Mouse (Mus musculus): ENCODE measurements around the gene Mta2. TPM values are rescaled to one million over a fixed set of nuclear protein-coding genes. Genes with fewer than 3 reads are reported as not detected.

The Mta2 gene
- total and polyA plus RNA-seq, 3 experiments = 116 to 171 (median 167) TPM

- peaks cover 0 to 13% of the 10 kb centered on the region in 2 experiments; a peak in 2 of 4 replicates for H3K36me3 ChIP-seq (ENCODE audit: control insufficient read depth in 1 of 2, insufficient read depth in 2 of 2, low read length in 2 of 2)
- no peaks in the 10 kb centered on the region for H3K27me3 ChIP-seq (ENCODE audit: control insufficient read depth in 1 of 2, insufficient read depth in 2 of 2, low read length in 2 of 2)
- no peak overlapping the region for H3K4me3 ChIP-seq (ENCODE audit: control insufficient read depth in 1 of 2, insufficient read depth in 1 of 2, low read depth in 2 of 2, low read length in 2 of 2)
- peaks cover 5 to 26% of the 10 kb centered on the region in 2 experiments for H3K4me1 ChIP-seq (ENCODE audit: control insufficient read depth in 1 of 2, insufficient read depth in 2 of 2, low read length in 2 of 2)
- no peak overlapping the region for H3K9ac ChIP-seq (ENCODE audit: control insufficient read depth, low read depth, low read length, poor library complexity, severe bottlenecking)
- no peak for DNase-seq (ENCODE audit: low read depth, low spot score)
- TF ChIP-seq POLR2AphosphoS5 (IDR thresholded peaks at IDR 0.05; ENCODE audit: borderline replicate concordance, low read depth, low read length) (no peak), USF2 (IDR thresholded peaks at IDR 0.05; ENCODE audit: borderline replicate concordance in 1 of 2, insufficient read depth in 1 of 2, low read depth in 1 of 2, low read length in 2 of 2) (no peak), MEF2A (IDR thresholded peaks at IDR 0.05; ENCODE audit: extremely low read depth, insufficient replicate concordance, low read depth, low read length, poor library complexity, severe bottlenecking) (no peak), NELFE (IDR thresholded peaks at IDR 0.05; ENCODE audit: low read depth, low read length) (no peak), MXI1 (IDR thresholded peaks at IDR 0.05; ENCODE audit: low read depth, low read length) (no peak), HCFC1 (IDR thresholded peaks at IDR 0.05; ENCODE audit: low read depth, low read length) (no peak), TAL1 (IDR thresholded peaks at IDR 0.05; ENCODE audit: low read length) (no peak), CHD1 (IDR thresholded peaks at IDR 0.05; ENCODE audit: low read depth, low read length) (no peak), MYB (IDR thresholded peaks at IDR 0.05; ENCODE audit: low read depth, low read length) (no peak), POLR2A (IDR thresholded peaks at IDR 0.05; ENCODE audit: control insufficient read depth in 1 of 2, insufficient read depth in 1 of 2, low read depth in 1 of 2, low read length in 2 of 2, poor library complexity in 1 of 2) (no peak), CHD2 (IDR thresholded peaks at IDR 0.05; ENCODE audit: low read length) (no peak), RCOR1 (IDR thresholded peaks at IDR 0.05; ENCODE audit: low read depth, low read length) (no peak), NRF1 (IDR thresholded peaks at IDR 0.05; ENCODE audit: insufficient read depth, low read depth, low read length, poor library complexity, severe bottlenecking) (no peak), KAT2A (conservative IDR thresholded peaks at IDR 0.05; ENCODE audit: low read depth, low read length) (no peak), GATA1 (IDR thresholded peaks at IDR 0.05; ENCODE audit: low read depth, low read length) (no peak)
- H3K9me3 ChIP-seq (replicated peaks; ENCODE audit: insufficient read depth, low read length) = no peaks in the 10 kb centered on the region
- no peaks in the 10 kb centered on the region for H3K79me2 ChIP-seq (ENCODE audit: control insufficient read depth, insufficient read depth, low read length, poor library complexity)
- no peak overlapping the region for H3K27ac ChIP-seq (ENCODE audit: control insufficient read depth, low read depth, low read length)
Measured at GRCm38 (mm10) chr19:8998546-8998945, 56.9 kb downstream of the Mta2 start.

GRCm38 (mm10) chr19:8999223-8999622 is 57.5 kb downstream of the Mta2 start:
- Histone ChIP-seq H3K79me2 (ENCODE audit: control insufficient read depth, insufficient read depth, low read length, poor library complexity) (no peaks in the 10 kb centered on the region), H3K9me3 (replicated peaks; ENCODE audit: insufficient read depth, low read length) (no peaks in the 10 kb centered on the region), H3K36me3 (ENCODE audit: control insufficient read depth in 1 of 2, insufficient read depth in 2 of 2, low read length in 2 of 2) (peaks cover 0 to 13% of the 10 kb centered on the region in 2 experiments; a peak in 2 of 4 replicates), H3K9ac (ENCODE audit: control insufficient read depth, low read depth, low read length, poor library complexity, severe bottlenecking) (no peak overlapping the region), H3K4me3 (ENCODE audit: control insufficient read depth in 1 of 2, insufficient read depth in 1 of 2, low read depth in 2 of 2, low read length in 2 of 2) (no peak overlapping the region), H3K27ac (ENCODE audit: control insufficient read depth, low read depth, low read length) (no peak overlapping the region), H3K27me3 (ENCODE audit: control insufficient read depth in 1 of 2, insufficient read depth in 2 of 2, low read length in 2 of 2) (no peaks in the 10 kb centered on the region), H3K4me1 (ENCODE audit: control insufficient read depth in 1 of 2, insufficient read depth in 2 of 2, low read length in 2 of 2) (peaks cover 5 to 26% of the 10 kb centered on the region in 2 experiments)
- TF ChIP-seq MXI1 (IDR thresholded peaks at IDR 0.05; ENCODE audit: low read depth, low read length) (no peak), JUND (IDR thresholded peaks at IDR 0.05; ENCODE audit: low read depth, low read length) (no peak), SMC3 (IDR thresholded peaks at IDR 0.05; ENCODE audit: low read depth, low read length) (no peak), ETS1 (IDR thresholded peaks at IDR 0.05; ENCODE audit: low read depth, low read length) (no peak), ZC3H11A (IDR thresholded peaks at IDR 0.05; ENCODE audit: low read depth, low read length) (no peak), POLR2A (IDR thresholded peaks at IDR 0.05; ENCODE audit: control insufficient read depth in 1 of 2, insufficient read depth in 1 of 2, low read depth in 1 of 2, low read length in 2 of 2, poor library complexity in 1 of 2) (no peak), ZKSCAN1 (IDR thresholded peaks at IDR 0.05; ENCODE audit: low read depth, low read length) (no peak), POLR2AphosphoS2 (IDR thresholded peaks at IDR 0.05; ENCODE audit: low read length) (no peak), POLR2AphosphoS5 (IDR thresholded peaks at IDR 0.05; ENCODE audit: borderline replicate concordance, low read depth, low read length) (no peak), NELFE (IDR thresholded peaks at IDR 0.05; ENCODE audit: low read depth, low read length) (no peak), RCOR1 (IDR thresholded peaks at IDR 0.05; ENCODE audit: low read depth, low read length) (no peak), GATA1 (IDR thresholded peaks at IDR 0.05; ENCODE audit: low read depth, low read length) (no peak), USF1 (IDR thresholded peaks at IDR 0.05; ENCODE audit: low read depth, low read length) (no peak), NRF1 (IDR thresholded peaks at IDR 0.05; ENCODE audit: insufficient read depth, low read depth, low read length, poor library complexity, severe bottlenecking) (no peak), GABPA (IDR thresholded peaks at IDR 0.05; ENCODE audit: low read depth, low read length) (no peak), CTCF (IDR thresholded peaks at IDR 0.05 in 2 of 3, conservative IDR thresholded peaks at IDR 0.05 in 1 of 3; ENCODE audit: control insufficient read depth in 1 of 3, insufficient read depth in 1 of 3, low read depth in 2 of 3, low read length in 3 of 3, poor library complexity in 1 of 3, severe bottlenecking in 1 of 3) (no peak), TCF12 (IDR thresholded peaks at IDR 0.05; ENCODE audit: low read depth, low read length) (no peak), BHLHE40 (IDR thresholded peaks at IDR 0.05; ENCODE audit: borderline replicate concordance, low read depth, low read length) (no peak), MYB (IDR thresholded peaks at IDR 0.05; ENCODE audit: low read depth, low read length) (no peak), MAX (IDR thresholded peaks at IDR 0.05; ENCODE audit: low read length) (no peak)
- DNase-seq (ENCODE audit: low read depth, low spot score) = no peak
